Mouse (Mus musculus): ENCODE results near the gene Tmem39b. TPM values are rescaled to one million over a fixed set of nuclear protein-coding genes. Genes with fewer than 3 reads are reported as not detected.
A peak's percentile ranks its signal among the peaks of the same experiment; 100 is the strongest.

Tmem39b gene
- 68.1 and 69.6 TPM in 2 replicates for polyA plus RNA-seq (2012; rRNA removed)

DNA sequence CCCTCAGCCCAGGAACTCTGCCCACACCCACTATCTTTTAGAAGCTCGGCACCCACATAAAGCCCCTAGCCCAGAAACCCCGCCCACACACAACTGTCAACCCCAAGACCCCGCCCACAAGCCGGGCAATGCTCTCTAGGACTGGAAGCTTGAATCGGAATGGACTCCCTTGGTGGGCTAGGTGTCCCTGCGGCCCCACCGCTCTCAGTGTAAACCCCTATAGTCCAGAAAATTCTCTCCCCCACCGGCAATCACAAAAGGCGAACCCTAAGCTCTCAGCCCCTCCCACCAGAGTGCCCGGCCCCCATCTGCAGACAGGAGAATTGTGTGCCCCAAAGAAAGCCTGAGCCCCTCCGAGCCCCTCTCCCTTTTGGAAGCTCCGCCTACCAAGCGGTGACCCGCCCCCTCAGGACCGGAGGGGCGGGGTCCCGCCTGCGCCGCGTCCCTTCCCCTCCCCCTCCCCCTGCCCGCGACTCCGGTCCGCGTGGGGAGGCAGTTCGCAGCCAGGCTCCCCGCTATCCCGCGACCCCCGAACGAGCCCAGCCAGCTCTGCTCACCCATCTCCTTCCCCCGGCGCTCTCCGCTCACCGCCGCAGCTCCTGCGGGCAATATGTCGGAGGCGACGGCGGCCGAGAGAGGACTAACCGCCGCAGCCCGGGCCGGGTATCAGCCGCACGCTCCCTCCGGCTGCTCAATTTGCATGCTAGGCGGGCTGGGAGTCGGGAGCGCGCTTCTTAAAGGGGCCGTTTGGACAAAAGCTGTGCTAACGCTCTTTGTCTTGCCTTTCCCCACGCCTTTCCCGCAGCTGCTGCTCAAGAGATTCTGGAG, at the start of gene Tmem39b:
TSS of gene Tmem39b (minus strand) at position 681 of the 828 bp plus-strand sequence.
- DNase-seq = peak; percentile 86
- H3K4me1 ChIP-seq (replicated peaks; ENCODE audit: control insufficient read depth, insufficient read depth, low read length) = peaks cover 10% of the 10 kb centered on the region
- TF ChIP-seq CTCF (IDR thresholded peaks at IDR 0.05; ENCODE audit: borderline replicate concordance, control insufficient read depth, extremely low read depth, insufficient read depth, low read length, poor library complexity) (peak; percentile 30; the same call in 1 of the 2 replicates), POLR2A (IDR thresholded peaks at IDR 0.05; ENCODE audit: control insufficient read depth, extremely low read depth, insufficient read depth, low read length, poor library complexity) (peak; percentile 43; the same call in 1 of the 2 replicates)

DNA sequence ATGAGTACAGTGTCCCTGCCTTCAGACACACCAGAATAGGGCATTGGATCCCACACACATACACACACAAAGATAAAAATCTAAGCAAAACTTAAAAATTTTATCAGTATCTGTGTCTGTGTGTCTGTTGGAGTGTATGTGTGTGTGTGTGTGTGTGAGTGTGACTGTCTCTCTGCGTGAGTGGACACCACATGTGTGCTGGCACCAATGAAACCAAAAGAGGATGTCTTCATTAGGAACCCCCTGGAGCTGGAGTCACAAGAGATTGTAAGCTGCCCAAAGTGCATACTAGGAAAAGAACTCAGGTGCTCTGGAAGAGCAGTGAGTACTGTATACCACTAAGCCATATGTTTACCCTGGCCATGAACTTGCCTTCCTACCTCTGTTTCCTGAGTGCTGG, 49.5 kb upstream of the Tmem39b start:
- Histone ChIP-seq H3K4me1 (replicated peaks; ENCODE audit: control insufficient read depth, insufficient read depth, low read length) (peaks cover 15% of the 10 kb centered on the region), H3K27ac (ENCODE audit: control insufficient read depth, insufficient read depth, low read length) (no peak overlapping the region), H3K4me3 (ENCODE audit: control insufficient read depth, insufficient read depth, low read length) (no peak overlapping the region), H3K36me3 (ENCODE audit: control insufficient read depth, insufficient read depth, low read length) (no peaks in the 10 kb centered on the region), H3K27me3 (ENCODE audit: control insufficient read depth, insufficient read depth, low read length) (no peaks in the 10 kb centered on the region)
- no peak for DNase-seq
- 89% methylated on average over 1 of the region's 1 CpGs for WGBS
- TF ChIP-seq POLR2A (IDR thresholded peaks at IDR 0.05; ENCODE audit: control insufficient read depth, extremely low read depth, insufficient read depth, low read length, poor library complexity) = no peak
- no peak for TF ChIP-seq CTCF (IDR thresholded peaks at IDR 0.05; ENCODE audit: borderline replicate concordance, control insufficient read depth, extremely low read depth, insufficient read depth, low read length, poor library complexity)

More for the DNA sequence above, at the start of gene Tmem39b:
- peak within 1 kb of the TSS; percentile 57; the same call in 1 of the 2 replicates for H3K27ac ChIP-seq (ENCODE audit: control insufficient read depth, insufficient read depth, low read length)
- peaks cover 9% of the 10 kb centered on the region; the same call in 1 of the 2 replicates for H3K36me3 ChIP-seq (ENCODE audit: control insufficient read depth, insufficient read depth, low read length)
- no peaks in the 10 kb centered on the region for H3K27me3 ChIP-seq (ENCODE audit: control insufficient read depth, insufficient read depth, low read length)
- WGBS = under 1% methylated on average over 57 of the region's 57 CpGs
- peak within 1 kb of the TSS; percentile 93 for H3K4me3 ChIP-seq (ENCODE audit: control insufficient read depth, insufficient read depth, low read length)

DNA sequence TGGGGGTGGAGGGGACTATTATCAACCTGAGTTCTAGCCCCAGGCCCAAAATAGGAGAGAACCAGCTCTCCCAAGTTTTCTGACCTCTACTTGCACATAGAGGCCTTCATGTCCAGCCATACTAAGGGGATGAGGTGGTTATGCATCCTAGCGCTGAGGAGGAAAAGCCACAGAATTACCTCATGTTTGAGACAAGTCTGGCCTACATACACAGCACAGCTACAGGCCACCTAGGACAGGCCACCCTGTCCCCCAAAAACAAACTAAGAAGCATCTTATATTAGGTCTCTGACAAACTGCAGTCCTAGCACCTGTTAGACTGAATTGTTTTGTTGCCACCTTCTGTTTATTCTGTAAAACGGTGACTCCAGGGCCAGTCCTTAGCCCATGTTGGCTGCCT, 46.9 kb upstream of the Tmem39b start:
- Histone ChIP-seq H3K27me3 (ENCODE audit: control insufficient read depth, insufficient read depth, low read length) (no peaks in the 10 kb centered on the region), H3K4me3 (ENCODE audit: control insufficient read depth, insufficient read depth, low read length) (no peak overlapping the region), H3K4me1 (replicated peaks; ENCODE audit: control insufficient read depth, insufficient read depth, low read length) (peaks cover 16% of the 10 kb centered on the region), H3K36me3 (ENCODE audit: control insufficient read depth, insufficient read depth, low read length) (no peaks in the 10 kb centered on the region), H3K27ac (ENCODE audit: control insufficient read depth, insufficient read depth, low read length) (peak overlapping the region; percentile 79)
- no peak for TF ChIP-seq POLR2A (IDR thresholded peaks at IDR 0.05; ENCODE audit: control insufficient read depth, extremely low read depth, insufficient read depth, low read length, poor library complexity)
- TF ChIP-seq CTCF (IDR thresholded peaks at IDR 0.05; ENCODE audit: borderline replicate concordance, control insufficient read depth, extremely low read depth, insufficient read depth, low read length, poor library complexity) = no peak
- 34% methylated on average over 2 of the region's 2 CpGs for WGBS
- DNase-seq = no peak

DNA sequence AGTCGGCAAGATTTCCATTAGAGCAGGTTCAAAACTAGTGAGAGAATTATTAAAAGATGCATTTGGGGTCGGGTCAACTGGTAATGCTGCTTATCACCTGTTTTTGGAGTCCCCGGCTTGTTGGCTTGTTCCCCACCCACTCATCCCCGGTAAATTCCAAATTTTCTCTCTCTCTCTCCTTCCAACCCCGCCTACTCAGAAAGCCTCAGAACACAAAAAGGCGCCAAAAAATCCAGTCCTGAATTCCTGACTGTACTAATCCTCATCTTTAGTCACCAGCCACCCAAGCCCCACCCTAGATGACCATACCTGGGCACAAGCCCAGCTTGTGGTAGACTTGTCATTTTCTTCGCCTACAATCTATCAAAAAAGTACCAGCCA, 46.4 kb upstream of the Tmem39b start:
- no peak for DNase-seq
- Histone ChIP-seq H3K27me3 (ENCODE audit: control insufficient read depth, insufficient read depth, low read length) (no peaks in the 10 kb centered on the region), H3K4me3 (ENCODE audit: control insufficient read depth, insufficient read depth, low read length) (peak overlapping the region; percentile 73), H3K36me3 (ENCODE audit: control insufficient read depth, insufficient read depth, low read length) (no peaks in the 10 kb centered on the region), H3K27ac (ENCODE audit: control insufficient read depth, insufficient read depth, low read length) (peak overlapping the region; percentile 79), H3K4me1 (replicated peaks; ENCODE audit: control insufficient read depth, insufficient read depth, low read length) (peaks cover 16% of the 10 kb centered on the region)
- 12% methylated on average over 7 of the region's 7 CpGs for WGBS
- TF ChIP-seq CTCF (IDR thresholded peaks at IDR 0.05; ENCODE audit: borderline replicate concordance, control insufficient read depth, extremely low read depth, insufficient read depth, low read length, poor library complexity) = no peak
- no peak for TF ChIP-seq POLR2A (IDR thresholded peaks at IDR 0.05; ENCODE audit: control insufficient read depth, extremely low read depth, insufficient read depth, low read length, poor library complexity)

DNA sequence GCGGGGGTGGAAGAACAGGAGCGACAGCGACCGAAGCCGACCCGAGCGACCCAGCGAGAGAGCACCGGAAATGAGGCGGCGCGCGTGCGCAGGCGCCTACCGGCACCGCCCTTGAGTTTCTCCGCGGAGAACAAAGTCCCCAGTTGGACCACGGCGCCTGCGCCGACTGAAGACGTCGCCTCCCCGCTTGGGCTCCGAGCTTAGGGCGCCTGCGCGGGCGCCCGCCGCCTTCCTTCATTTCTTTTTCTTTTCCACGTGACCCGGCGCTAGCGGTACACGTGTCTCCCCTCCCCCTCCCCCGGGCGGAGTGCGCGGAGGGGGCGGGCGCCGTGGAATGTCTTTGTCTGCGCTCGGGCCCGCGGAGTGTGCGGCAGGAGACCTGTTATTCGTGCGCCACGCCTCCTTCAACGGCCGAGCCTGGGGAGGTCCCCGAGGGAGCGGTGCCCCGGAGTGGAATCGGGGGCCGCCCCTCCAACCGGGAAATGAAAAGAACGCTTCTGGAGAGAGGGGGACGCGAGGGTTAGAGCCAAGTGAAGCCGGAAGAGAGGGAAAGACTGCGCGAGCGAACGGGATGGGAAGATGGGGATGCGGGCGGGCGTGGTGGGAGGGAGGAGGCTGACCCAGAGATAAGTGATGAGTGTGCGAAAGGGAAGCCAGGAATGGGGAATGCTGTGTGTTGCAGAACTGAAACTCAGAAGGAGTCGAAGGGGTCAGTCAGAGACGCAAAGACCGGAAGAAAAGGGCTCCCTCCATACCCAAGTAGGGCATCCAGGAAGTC, 45.8 kb upstream of the Tmem39b start, which contains the start of gene Khdrbs1:
TSS of gene Khdrbs1 (minus strand) at position 72 of the 778 bp plus-strand sequence.
- H3K27ac ChIP-seq (ENCODE audit: control insufficient read depth, insufficient read depth, low read length) = peak within 1 kb of the TSS; percentile 86
- no peaks in the 10 kb centered on the region for H3K36me3 ChIP-seq (ENCODE audit: control insufficient read depth, insufficient read depth, low read length)
- peak within 1 kb of the TSS; percentile 92 for H3K4me3 ChIP-seq (ENCODE audit: control insufficient read depth, insufficient read depth, low read length)
- peaks cover 16% of the 10 kb centered on the region for H3K4me1 ChIP-seq (replicated peaks; ENCODE audit: control insufficient read depth, insufficient read depth, low read length)
- H3K27me3 ChIP-seq (ENCODE audit: control insufficient read depth, insufficient read depth, low read length) = no peaks in the 10 kb centered on the region
- TF ChIP-seq POLR2A (IDR thresholded peaks at IDR 0.05; ENCODE audit: control insufficient read depth, extremely low read depth, insufficient read depth, low read length, poor library complexity) (peak; percentile 72), CTCF (IDR thresholded peaks at IDR 0.05; ENCODE audit: borderline replicate concordance, control insufficient read depth, extremely low read depth, insufficient read depth, low read length, poor library complexity) (peak; percentile 4; the same call in 1 of the 2 replicates)
- peak; percentile 96 for DNase-seq
- WGBS = under 1% methylated on average over 76 of the region's 76 CpGs

DNA sequence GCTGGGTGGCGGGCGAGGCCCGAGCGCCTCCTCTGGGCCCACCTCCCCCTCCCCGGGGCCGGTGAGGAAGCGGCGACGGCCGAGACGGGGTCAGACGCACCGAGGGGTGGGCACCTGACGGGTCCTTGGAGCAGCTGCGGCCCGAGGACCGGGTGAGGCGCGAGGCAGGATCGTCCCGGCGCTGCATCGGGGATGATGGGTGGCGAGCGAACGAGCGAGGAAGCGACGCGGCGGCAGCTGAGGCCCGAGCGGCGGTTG, 45.3 kb upstream of the Tmem39b start:
- peak overlapping the region; percentile 86 for H3K27ac ChIP-seq (ENCODE audit: control insufficient read depth, insufficient read depth, low read length)
- peaks cover 16% of the 10 kb centered on the region for H3K4me1 ChIP-seq (replicated peaks; ENCODE audit: control insufficient read depth, insufficient read depth, low read length)
- no peaks in the 10 kb centered on the region for H3K27me3 ChIP-seq (ENCODE audit: control insufficient read depth, insufficient read depth, low read length)
- DNase-seq = no peak
- peak overlapping the region; percentile 92 for H3K4me3 ChIP-seq (ENCODE audit: control insufficient read depth, insufficient read depth, low read length)
- H3K36me3 ChIP-seq (ENCODE audit: control insufficient read depth, insufficient read depth, low read length) = no peaks in the 10 kb centered on the region
- TF ChIP-seq POLR2A (IDR thresholded peaks at IDR 0.05; ENCODE audit: control insufficient read depth, extremely low read depth, insufficient read depth, low read length, poor library complexity) (no peak), CTCF (IDR thresholded peaks at IDR 0.05; ENCODE audit: borderline replicate concordance, control insufficient read depth, extremely low read depth, insufficient read depth, low read length, poor library complexity) (no peak)
- WGBS = under 1% methylated on average over 34 of the region's 34 CpGs
